Mouse (Mus musculus): ENCODE measurements at regions not wholly inside any gene's neighbourhood (a gene's known extent, or its start where the extent isn't known, plus 50 kb on each side); places are given as distances from the start of the nearest gene placed in this dataset.

GRCm38 (mm10) chr17:51585263-51585662, 247.8 kb downstream of the Satb1 start:
- H3K27me3 ChIP-seq = no peaks in the 10 kb centered on the region
- no peak overlapping the region for H3K4me3 ChIP-seq
- H3K9me3 ChIP-seq = no peaks in the 10 kb centered on the region
- H3K4me1 ChIP-seq = peaks cover 10% of the 10 kb centered on the region
- no peak for ATAC-seq (ENCODE audit: low FRiP score, low read depth)
- 57% methylated on average over 1 of the region's 1 CpGs for WGBS
- H3K4me2 ChIP-seq (replicated peaks) = no peak overlapping the region
- H3K27ac ChIP-seq (replicated peaks) = no peak overlapping the region
- H3K36me3 ChIP-seq = no peaks in the 10 kb centered on the region
- H3K9ac ChIP-seq (replicated peaks) = no peak overlapping the region

- Histone ChIP-seq H3K27ac (replicated peaks) (no peak overlapping the region), H3K4me2 (replicated peaks) (peak overlapping the region; percentile 32; the same call in 1 of the 2 replicates), H3K36me3 (no peaks in the 10 kb centered on the region), H3K9ac (replicated peaks) (no peak overlapping the region), H3K9me3 (no peaks in the 10 kb centered on the region), H3K27me3 (no peaks in the 10 kb centered on the region), H3K4me3 (no peak overlapping the region), H3K4me1 (peaks cover 10% of the 10 kb centered on the region)
- 47% methylated on average over 19 of the region's 19 CpGs for WGBS
- peak; percentile 67 for ATAC-seq (ENCODE audit: low FRiP score, low read depth)
These were observed 248.9 kb downstream of the Satb1 start for GRCm38 (mm10) chr17:51583984-51584880.

- no peaks in the 10 kb centered on the region for H3K9me3 ChIP-seq
- H3K27ac ChIP-seq (replicated peaks) = no peak overlapping the region
- ATAC-seq (ENCODE audit: low FRiP score, low read depth) = no peak
- peaks cover 10% of the 10 kb centered on the region for H3K4me1 ChIP-seq
- no peak overlapping the region for H3K4me3 ChIP-seq
- 81% methylated on average over 15 of the region's 15 CpGs for WGBS
- H3K36me3 ChIP-seq = no peaks in the 10 kb centered on the region
- no peak overlapping the region for H3K4me2 ChIP-seq (replicated peaks)
- no peak overlapping the region for H3K9ac ChIP-seq (replicated peaks)
- no peaks in the 10 kb centered on the region for H3K27me3 ChIP-seq
These were observed 249.8 kb downstream of the Satb1 start for GRCm38 (mm10) chr17:51583277-51583676.

- ATAC-seq (ENCODE audit: low FRiP score, low read depth) = no peak
- Histone ChIP-seq H3K9ac (replicated peaks) (no peak overlapping the region), H3K27me3 (no peaks in the 10 kb centered on the region), H3K9me3 (no peaks in the 10 kb centered on the region), H3K36me3 (no peaks in the 10 kb centered on the region), H3K4me3 (no peak overlapping the region), H3K27ac (replicated peaks) (no peak overlapping the region), H3K4me1 (no peaks in the 10 kb centered on the region), H3K4me2 (replicated peaks) (no peak overlapping the region)
- 89% methylated on average over 3 of the region's 3 CpGs for WGBS
These were observed 277.2 kb downstream of the Satb1 start for GRCm38 (mm10) chr17:51555854-51556253.

- no peaks in the 10 kb centered on the region for H3K36me3 ChIP-seq
- ATAC-seq (ENCODE audit: low FRiP score, low read depth) = no peak
- H3K4me1 ChIP-seq = no peaks in the 10 kb centered on the region
- H3K9me3 ChIP-seq = no peaks in the 10 kb centered on the region
- 87% methylated on average over 2 of the region's 2 CpGs for WGBS
- H3K9ac ChIP-seq (replicated peaks) = no peak overlapping the region
- H3K4me3 ChIP-seq = no peak overlapping the region
- no peak overlapping the region for H3K4me2 ChIP-seq (replicated peaks)
- no peak overlapping the region for H3K27ac ChIP-seq (replicated peaks)
- H3K27me3 ChIP-seq = no peaks in the 10 kb centered on the region
These were observed 278.6 kb downstream of the Satb1 start for GRCm38 (mm10) chr17:51554446-51554845.

- Histone ChIP-seq H3K4me2 (replicated peaks) (no peak overlapping the region), H3K27ac (replicated peaks) (no peak overlapping the region), H3K9me3 (no peaks in the 10 kb centered on the region), H3K27me3 (no peaks in the 10 kb centered on the region), H3K4me1 (no peaks in the 10 kb centered on the region), H3K4me3 (no peak overlapping the region), H3K36me3 (no peaks in the 10 kb centered on the region), H3K9ac (replicated peaks) (no peak overlapping the region)
- no peak for ATAC-seq (ENCODE audit: low FRiP score, low read depth)
- WGBS = 91% methylated on average over 5 of the region's 5 CpGs
These were observed 280.6 kb downstream of the Satb1 start for GRCm38 (mm10) chr17:51552277-51553015.

- no peak overlapping the region for H3K4me3 ChIP-seq
These were observed 286.1 kb downstream of the Satb1 start for GRCm38 (mm10) chr17:51546999-51547398.

GRCm38 (mm10) chr17:51542544-51542943, 290.5 kb downstream of the Satb1 start:
- no peak overlapping the region for H3K4me2 ChIP-seq (replicated peaks)
- no peaks in the 10 kb centered on the region for H3K27me3 ChIP-seq
- no peak overlapping the region for H3K27ac ChIP-seq (replicated peaks)
- WGBS = 78% methylated on average over 2 of the region's 2 CpGs
- H3K9ac ChIP-seq (replicated peaks) = no peak overlapping the region
- no peak overlapping the region for H3K4me3 ChIP-seq
- no peaks in the 10 kb centered on the region for H3K4me1 ChIP-seq
- H3K9me3 ChIP-seq = no peaks in the 10 kb centered on the region
- H3K36me3 ChIP-seq = no peaks in the 10 kb centered on the region
- no peak for ATAC-seq (ENCODE audit: low FRiP score, low read depth)

More at GRCm38 (mm10) chr17:51546999-51547398, 286.1 kb downstream of the Satb1 start:
- Histone ChIP-seq H3K9ac (replicated peaks) (no peak overlapping the region), H3K27ac (replicated peaks) (no peak overlapping the region), H3K27me3 (no peaks in the 10 kb centered on the region), H3K4me2 (replicated peaks) (no peak overlapping the region), H3K9me3 (no peaks in the 10 kb centered on the region), H3K4me1 (no peaks in the 10 kb centered on the region), H3K36me3 (no peaks in the 10 kb centered on the region)
- 66% methylated on average over 3 of the region's 3 CpGs for WGBS
- ATAC-seq (ENCODE audit: low FRiP score, low read depth) = no peak

GRCm38 (mm10) chr17:51534678-51535077, 298.4 kb downstream of the Satb1 start:
- Histone ChIP-seq H3K27ac (replicated peaks) (no peak overlapping the region), H3K4me2 (replicated peaks) (peak overlapping the region; percentile 35), H3K4me3 (no peak overlapping the region), H3K9ac (replicated peaks) (no peak overlapping the region), H3K36me3 (no peaks in the 10 kb centered on the region), H3K9me3 (no peaks in the 10 kb centered on the region), H3K27me3 (no peaks in the 10 kb centered on the region), H3K4me1 (peaks cover 4% of the 10 kb centered on the region; the same call in 1 of the 2 replicates)
- ATAC-seq (ENCODE audit: low FRiP score, low read depth) = peak; percentile 61
- WGBS = 54% methylated on average over 10 of the region's 10 CpGs

GRCm38 (mm10) chr17:51534270-51534669, 298.8 kb downstream of the Satb1 start:
- H3K4me1 ChIP-seq = peaks cover 4% of the 10 kb centered on the region; the same call in 1 of the 2 replicates
- H3K4me2 ChIP-seq (replicated peaks) = peak overlapping the region; percentile 35
- 25% methylated on average over 14 of the region's 14 CpGs for WGBS
- ATAC-seq (ENCODE audit: low FRiP score, low read depth) = peak; percentile 62; the same call in 1 of the 2 replicates
- no peak overlapping the region for H3K4me3 ChIP-seq
- H3K9ac ChIP-seq (replicated peaks) = peak overlapping the region; percentile 16; the same call in 1 of the 2 replicates
- no peaks in the 10 kb centered on the region for H3K9me3 ChIP-seq
- H3K36me3 ChIP-seq = no peaks in the 10 kb centered on the region
- H3K27ac ChIP-seq (replicated peaks) = no peak overlapping the region
- no peaks in the 10 kb centered on the region for H3K27me3 ChIP-seq

GRCm38 (mm10) chr17:51528161-51528560, 304.9 kb downstream of the Satb1 start:
- Histone ChIP-seq H3K4me2 (replicated peaks) (no peak overlapping the region), H3K4me3 (no peak overlapping the region), H3K36me3 (no peaks in the 10 kb centered on the region), H3K9me3 (no peaks in the 10 kb centered on the region), H3K27me3 (no peaks in the 10 kb centered on the region), H3K27ac (replicated peaks) (no peak overlapping the region), H3K4me1 (no peaks in the 10 kb centered on the region), H3K9ac (replicated peaks) (no peak overlapping the region)
- no peak for ATAC-seq (ENCODE audit: low FRiP score, low read depth)
- WGBS = 92% methylated on average over 3 of the region's 3 CpGs

GRCm38 (mm10) chr17:51526881-51527280, 306.2 kb downstream of the Satb1 start:
- H3K4me2 ChIP-seq (replicated peaks) = no peak overlapping the region
- H3K4me3 ChIP-seq = no peak overlapping the region
- H3K27ac ChIP-seq (replicated peaks) = no peak overlapping the region
- no peaks in the 10 kb centered on the region for H3K36me3 ChIP-seq
- no peaks in the 10 kb centered on the region for H3K27me3 ChIP-seq
- WGBS = 78% methylated on average over 7 of the region's 7 CpGs
- ATAC-seq (ENCODE audit: low FRiP score, low read depth) = no peak
- no peaks in the 10 kb centered on the region for H3K9me3 ChIP-seq
- H3K9ac ChIP-seq (replicated peaks) = no peak overlapping the region
- H3K4me1 ChIP-seq = no peaks in the 10 kb centered on the region
